Mouse (Mus musculus) lung, embryonic 15.5 days (tissue): Measurements from ENCODE around the gene Slco2b1. TPM values are rescaled to one million over a fixed set of nuclear protein-coding genes. Genes with fewer than 3 reads are reported as not detected.

Experiments used
- ATAC-seq: fragments of 200-750 bp; cut with Nextera tagmentation; 2 replicates; pipeline ENCODE4 v1.8.0; 2017; ENCODE audit warnings: moderate number of reproducible peaks, borderline replicate concordance; ENCODE audit not compliant: low FRiP score, low TSS enrichment; ENCODE audit errors: extremely low read depth
- H3K27ac ChIP-seq: fragments of 300-500 bp; sonication (generic); 2 replicates; pipeline ENCODE4 v1.5.1; 2015; ENCODE audit warnings: moderate library complexity, mild to moderate bottlenecking, inconsistent platforms
- H3K27me3 ChIP-seq: fragments of 300-500 bp; sonication (generic); 2 replicates; pipeline ENCODE4 v1.6.1; 2015; ENCODE audit warnings: inconsistent platforms
- H3K36me3 ChIP-seq: fragments of 300-500 bp; sonication (generic); 2 replicates; pipeline ENCODE4 v1.6.1; 2015; ENCODE audit warnings: inconsistent platforms
- H3K4me1 ChIP-seq: fragments of 300-500 bp; sonication (generic); 2 replicates; pipeline ENCODE4 v1.6.1; 2015; ENCODE audit warnings: inconsistent platforms
- H3K4me2 ChIP-seq: fragments of 300-500 bp; sonication (generic); 2 replicates; pipeline ENCODE4 v1.6.1; 2015; ENCODE audit warnings: inconsistent platforms, mild to moderate bottlenecking, moderate library complexity
- H3K4me3 ChIP-seq: fragments of 300-500 bp; sonication (generic); 2 replicates; pipeline ENCODE4 v1.5.1; 2015; ENCODE audit warnings: mild to moderate bottlenecking, inconsistent platforms
- H3K9ac ChIP-seq: fragments of 300-500 bp; sonication (generic); 2 replicates; pipeline ENCODE4 v1.6.1; 2015; ENCODE audit warnings: inconsistent platforms
- H3K9me3 ChIP-seq: fragments of 300-500 bp; sonication (generic); 2 replicates; pipeline ENCODE4 v1.6.1; 2016; ENCODE audit warnings: inconsistent platforms
- WGBS: fragments of 180-500 bp; shearing (Covaris S2); methylation state at CpG from one replicate; pipeline ENCODE4 v1.1.7; 2015; 5-methylcytosine and 5-hydroxymethylcytosine counted together
- polyA plus RNA-seq: library from polyadenylated mRNA; unstranded; fragments of >200 nt; fragmentation: Nextera tagmentation; extraction: Ambion mirVana; gene quantifications from 2 replicates; pipeline ENCODE4 v1.2.1, GENCODE M21; 2015

Slco2b1 gene
- polyA plus RNA-seq, 1 experiment from 2014 or later = 4.0 TPM

DNA sequence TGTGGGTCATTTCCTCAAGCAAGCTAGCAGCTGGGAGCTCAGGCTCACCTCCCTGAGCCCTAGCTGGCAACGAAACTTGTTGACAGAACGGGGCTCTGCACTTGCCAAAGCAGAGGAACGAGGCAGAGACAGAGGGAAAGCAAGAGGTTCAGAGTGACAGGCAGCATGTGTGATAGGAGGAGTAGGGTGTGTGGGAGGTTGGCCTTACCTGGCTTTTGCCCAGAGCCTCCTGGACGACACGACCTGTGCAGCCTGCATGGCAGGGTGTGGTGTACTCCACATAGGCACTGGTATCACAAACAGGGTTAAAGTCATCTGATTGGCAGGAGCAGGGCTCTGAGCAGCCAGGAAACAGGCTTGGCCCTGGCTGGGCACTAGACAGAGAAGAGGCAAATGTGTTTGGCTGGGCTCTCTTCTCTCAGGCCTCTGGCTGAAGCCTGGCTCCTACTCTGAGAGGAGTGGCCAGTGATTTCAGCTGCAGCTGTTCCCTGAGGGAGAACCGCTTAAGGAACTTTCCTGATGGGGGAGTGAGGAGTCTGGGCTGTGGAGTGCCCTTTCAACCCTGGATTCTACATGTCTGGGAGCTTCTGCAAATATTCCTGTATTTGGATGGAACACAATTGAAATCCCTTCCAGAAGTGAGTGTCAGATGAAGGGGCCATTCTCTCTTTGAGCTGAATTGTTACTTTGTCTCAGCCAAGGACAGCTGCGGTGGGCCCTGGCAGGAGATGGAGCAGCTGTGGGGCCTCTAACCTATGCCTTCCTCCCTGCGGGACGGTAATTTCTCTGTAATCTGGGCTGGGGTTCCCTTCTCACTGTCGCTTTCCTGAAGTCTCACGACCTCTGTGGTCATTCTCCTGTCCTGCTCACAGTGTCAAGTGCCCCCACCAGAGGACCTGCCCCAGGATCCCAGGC, 46.3 kb downstream of the Slco2b1 start:
- H3K27ac ChIP-seq = peak overlapping the region; percentile 57
- H3K4me1 ChIP-seq = peaks cover 14% of the 10 kb centered on the region
- H3K9ac ChIP-seq = no peak overlapping the region
- no peak overlapping the region for H3K4me3 ChIP-seq
- peak; percentile 47; the same call in 1 of the 2 replicates for ATAC-seq
- H3K9me3 ChIP-seq = no peaks in the 10 kb centered on the region
- no peak overlapping the region for H3K4me2 ChIP-seq
- 24% methylated on average over 11 of the region's 11 CpGs for WGBS
- H3K27me3 ChIP-seq = no peaks in the 10 kb centered on the region
- H3K36me3 ChIP-seq = no peaks in the 10 kb centered on the region

DNA sequence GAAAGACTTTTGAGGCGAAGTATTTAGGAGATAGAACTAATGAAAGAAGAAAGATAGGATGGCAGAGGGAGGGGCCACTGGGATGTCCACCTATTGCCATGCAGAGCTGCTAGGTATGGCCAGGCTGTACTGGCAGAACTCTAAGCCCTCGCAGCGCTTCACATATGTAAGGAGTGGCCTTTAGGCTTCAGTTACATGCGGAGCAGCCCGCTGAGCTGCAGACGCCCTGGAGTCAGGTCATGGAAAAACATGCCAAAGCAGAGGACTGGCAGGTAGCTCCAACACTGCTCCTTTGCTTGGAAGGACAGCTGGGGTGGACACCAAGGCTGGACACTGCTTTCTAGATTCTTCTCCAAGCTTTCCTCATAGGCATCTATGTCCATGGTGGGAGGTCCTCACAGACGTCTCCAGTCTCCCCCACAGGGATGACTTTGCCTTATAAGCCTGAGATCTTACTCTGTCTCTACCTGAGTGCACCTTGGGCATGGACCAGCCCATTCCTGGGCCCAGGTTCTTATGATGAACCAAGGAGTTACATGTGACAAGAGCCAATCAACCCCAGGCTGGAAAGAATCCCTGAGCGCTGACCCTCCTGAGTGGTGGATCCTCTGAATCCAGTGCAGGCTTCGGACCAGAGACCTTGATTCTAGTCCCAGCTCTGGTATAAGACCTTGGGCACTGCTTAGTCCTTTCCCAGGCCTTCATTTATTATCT, 47.5 kb downstream of the Slco2b1 start:
- no peak overlapping the region for H3K27ac ChIP-seq
- no peaks in the 10 kb centered on the region for H3K36me3 ChIP-seq
- WGBS = 85% methylated on average over 9 of the region's 9 CpGs
- H3K4me3 ChIP-seq = no peak overlapping the region
- no peaks in the 10 kb centered on the region for H3K27me3 ChIP-seq
- peaks cover 14% of the 10 kb centered on the region for H3K4me1 ChIP-seq
- no peak for ATAC-seq
- H3K4me2 ChIP-seq = no peak overlapping the region
- no peaks in the 10 kb centered on the region for H3K9me3 ChIP-seq
- no peak overlapping the region for H3K9ac ChIP-seq

DNA sequence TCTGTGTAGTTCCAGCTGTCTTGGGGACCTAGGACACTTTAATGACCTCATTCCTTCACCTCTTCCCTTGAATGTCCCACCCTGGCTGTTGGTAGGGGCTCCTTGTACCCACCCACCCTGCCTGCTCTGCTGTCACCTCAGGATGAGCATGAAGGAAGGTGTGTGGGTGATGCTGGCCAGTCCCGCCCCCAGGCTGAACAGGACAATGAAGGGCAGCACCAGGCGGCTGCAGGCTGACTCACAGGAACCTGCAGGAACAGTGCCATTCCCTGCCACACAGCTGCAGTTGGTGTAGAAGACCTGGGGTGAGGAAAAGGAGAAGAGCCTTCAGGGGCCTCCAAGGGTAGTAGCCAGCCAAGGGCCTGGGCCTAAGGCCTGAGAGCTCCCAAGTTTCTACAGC, 48.8 kb downstream of the Slco2b1 start:
- WGBS = 69% methylated on average over 2 of the region's 2 CpGs
- no peaks in the 10 kb centered on the region for H3K9me3 ChIP-seq
- no peaks in the 10 kb centered on the region for H3K36me3 ChIP-seq
- H3K27me3 ChIP-seq = no peaks in the 10 kb centered on the region
- H3K9ac ChIP-seq = no peak overlapping the region
- no peak overlapping the region for H3K4me3 ChIP-seq
- H3K27ac ChIP-seq = no peak overlapping the region
- peaks cover 14% of the 10 kb centered on the region for H3K4me1 ChIP-seq
- H3K4me2 ChIP-seq = no peak overlapping the region
- ATAC-seq = no peak

DNA sequence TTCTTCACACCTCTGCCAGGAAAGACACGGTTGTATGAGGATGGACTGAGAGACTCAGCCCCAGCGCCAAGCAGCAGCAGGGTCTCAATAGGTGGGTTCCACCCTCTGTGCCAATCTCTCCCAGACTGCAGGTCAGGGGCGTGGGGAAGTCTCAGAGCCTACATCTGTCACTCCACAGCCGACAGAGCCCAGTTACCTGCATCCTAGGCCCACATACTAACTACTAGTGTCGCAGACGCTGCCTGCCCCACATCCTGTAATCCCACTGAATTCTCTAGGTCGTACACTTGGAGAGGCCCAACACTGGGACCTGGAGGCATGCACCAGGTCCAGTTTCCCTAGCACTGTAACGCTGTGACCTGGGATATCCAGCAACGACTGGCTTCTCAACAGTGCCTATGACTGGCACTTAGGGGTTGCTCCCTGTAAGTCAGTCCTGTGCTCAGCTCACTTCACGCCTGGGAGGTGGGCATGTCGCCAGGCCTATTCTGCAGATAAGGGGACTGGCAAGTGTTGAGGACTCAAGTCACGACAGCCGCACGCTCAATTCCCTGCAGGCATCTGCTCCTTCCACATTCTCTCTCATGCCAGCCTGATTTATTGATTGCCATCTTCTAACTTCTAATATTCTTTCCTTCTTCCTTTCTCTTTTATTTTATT, 49.4 kb downstream of the Slco2b1 start:
- H3K27ac ChIP-seq = no peak overlapping the region

DNA sequence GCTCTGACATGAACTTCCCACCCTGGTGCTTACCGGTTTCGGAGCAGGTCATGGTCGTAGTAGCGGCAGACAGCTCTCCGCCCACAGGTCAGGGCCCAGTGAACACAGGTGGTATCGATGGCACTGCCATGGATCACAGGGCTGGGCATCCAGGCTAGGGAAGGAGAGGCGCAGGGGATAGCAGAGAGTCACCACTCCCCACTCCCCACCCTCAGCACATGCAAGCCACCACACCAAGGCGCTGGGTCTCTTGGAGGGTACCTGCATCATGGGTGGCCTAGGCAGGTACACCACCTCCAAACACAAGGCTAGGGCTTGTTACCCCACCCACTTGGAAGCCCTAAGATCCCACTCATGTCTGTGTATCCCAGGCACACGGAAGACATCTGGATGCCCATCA, 50.1 kb downstream of the Slco2b1 start:
- WGBS = 89% methylated on average over 9 of the region's 9 CpGs
- H3K9ac ChIP-seq = no peak overlapping the region

More for the DNA sequence above, 49.4 kb downstream of the Slco2b1 start:
- H3K36me3 ChIP-seq = no peaks in the 10 kb centered on the region
- no peak overlapping the region for H3K4me2 ChIP-seq
- H3K9me3 ChIP-seq = no peaks in the 10 kb centered on the region
- H3K27me3 ChIP-seq = no peaks in the 10 kb centered on the region
- no peak for ATAC-seq
- WGBS = 59% methylated on average over 14 of the region's 14 CpGs
- H3K4me1 ChIP-seq = peaks cover 14% of the 10 kb centered on the region
- H3K9ac ChIP-seq = no peak overlapping the region
- no peak overlapping the region for H3K4me3 ChIP-seq

DNA sequence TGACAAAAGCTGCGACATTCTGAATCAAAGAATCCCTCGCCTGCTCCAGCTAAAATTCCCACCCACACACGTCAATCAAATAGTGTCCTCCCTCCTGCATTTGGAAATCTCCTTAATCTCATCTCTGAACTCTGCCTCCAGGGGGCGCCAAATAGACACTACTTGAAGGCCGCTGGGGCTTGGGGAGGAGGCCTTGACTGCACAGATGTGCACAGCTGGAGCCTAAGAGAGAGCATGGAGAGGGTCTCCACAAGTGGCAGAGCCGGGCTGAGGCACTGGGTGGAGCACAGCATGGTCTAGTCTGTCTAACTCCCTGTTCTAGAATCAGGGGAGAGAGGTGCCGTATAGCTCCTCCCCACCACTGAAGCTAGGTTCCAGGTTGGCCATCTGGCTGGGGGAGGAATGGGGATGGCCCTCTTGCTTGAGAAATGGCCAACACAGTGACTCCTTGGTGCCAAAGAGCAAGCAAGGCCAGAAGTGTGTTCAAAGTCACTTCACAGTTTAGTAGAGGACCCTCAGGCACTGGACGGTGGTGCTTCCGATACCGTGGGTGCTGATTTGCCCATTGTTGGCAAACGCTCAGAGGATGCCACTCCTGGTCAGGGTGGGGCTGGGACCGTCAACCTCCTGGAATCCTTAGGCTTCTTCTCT, 51.6 kb downstream of the Slco2b1 start:
- ATAC-seq = peak; percentile 77
- WGBS = 45% methylated on average over 12 of the region's 12 CpGs
- Histone ChIP-seq H3K4me2 (no peak overlapping the region), H3K9me3 (no peaks in the 10 kb centered on the region), H3K4me3 (no peak overlapping the region), H3K4me1 (peaks cover 5% of the 10 kb centered on the region), H3K9ac (no peak overlapping the region), H3K27ac (no peak overlapping the region), H3K36me3 (no peaks in the 10 kb centered on the region), H3K27me3 (no peaks in the 10 kb centered on the region)

More for the DNA sequence above, 50.1 kb downstream of the Slco2b1 start:
- peaks cover 14% of the 10 kb centered on the region for H3K4me1 ChIP-seq
- H3K4me2 ChIP-seq = no peak overlapping the region
- no peaks in the 10 kb centered on the region for H3K9me3 ChIP-seq
- no peak overlapping the region for H3K4me3 ChIP-seq
- H3K27ac ChIP-seq = no peak overlapping the region
- no peaks in the 10 kb centered on the region for H3K27me3 ChIP-seq
- ATAC-seq = no peak
- H3K36me3 ChIP-seq = no peaks in the 10 kb centered on the region

DNA sequence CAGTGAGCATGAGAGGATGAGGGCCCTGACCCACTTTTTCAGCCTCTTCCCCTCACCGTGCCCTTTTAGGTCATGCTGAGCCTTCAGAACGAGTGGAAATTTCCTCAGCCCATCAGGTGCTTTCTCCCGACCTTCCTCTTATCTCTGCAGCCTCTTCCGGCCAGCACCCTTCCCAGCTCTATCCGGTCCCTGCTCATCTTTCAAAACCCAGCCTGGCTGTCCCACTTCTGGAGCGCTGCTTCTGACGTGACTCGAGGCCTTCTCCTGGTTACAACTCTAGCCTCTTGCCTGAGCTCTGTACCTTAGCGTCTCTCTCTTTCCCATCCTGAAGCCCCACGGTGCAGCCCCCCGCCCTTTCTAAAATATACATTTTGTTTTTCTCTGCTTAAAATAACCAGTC, 56.9 kb downstream of the Slco2b1 start:
- Histone ChIP-seq H3K9me3 (no peaks in the 10 kb centered on the region), H3K4me2 (no peak overlapping the region), H3K27me3 (no peaks in the 10 kb centered on the region), H3K9ac (no peak overlapping the region), H3K4me1 (no peaks in the 10 kb centered on the region), H3K27ac (no peak overlapping the region), H3K36me3 (no peaks in the 10 kb centered on the region), H3K4me3 (no peak overlapping the region)
- WGBS = 69% methylated on average over 11 of the region's 11 CpGs
- ATAC-seq = no peak

DNA sequence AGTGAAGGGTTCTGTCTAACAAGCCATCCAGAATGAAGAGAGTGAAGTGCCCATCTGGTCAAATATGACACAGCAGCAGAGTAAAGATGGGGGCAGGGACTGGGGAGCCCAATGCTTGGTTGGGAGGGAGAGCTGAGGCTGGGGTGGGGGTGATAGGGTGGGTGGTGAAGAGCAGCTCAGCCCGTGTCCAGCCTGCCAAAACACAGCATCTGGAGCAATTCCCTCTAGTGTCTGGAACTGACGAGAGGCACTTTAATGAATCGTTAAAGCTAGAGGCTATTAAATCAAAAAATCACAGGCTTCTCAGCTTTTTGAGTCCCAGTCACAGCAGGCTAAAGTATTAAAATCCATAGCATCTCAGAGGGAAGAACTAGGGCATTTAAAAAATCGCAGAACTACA, 61.6 kb downstream of the Slco2b1 start:
- no peaks in the 10 kb centered on the region for H3K4me1 ChIP-seq
- no peaks in the 10 kb centered on the region for H3K27me3 ChIP-seq
- ATAC-seq = no peak
- no peak overlapping the region for H3K9ac ChIP-seq
- H3K4me2 ChIP-seq = no peak overlapping the region
- no peaks in the 10 kb centered on the region for H3K36me3 ChIP-seq
- 73% methylated on average over 4 of the region's 4 CpGs for WGBS
- H3K9me3 ChIP-seq = no peaks in the 10 kb centered on the region
- no peak overlapping the region for H3K27ac ChIP-seq
- H3K4me3 ChIP-seq = no peak overlapping the region

DNA sequence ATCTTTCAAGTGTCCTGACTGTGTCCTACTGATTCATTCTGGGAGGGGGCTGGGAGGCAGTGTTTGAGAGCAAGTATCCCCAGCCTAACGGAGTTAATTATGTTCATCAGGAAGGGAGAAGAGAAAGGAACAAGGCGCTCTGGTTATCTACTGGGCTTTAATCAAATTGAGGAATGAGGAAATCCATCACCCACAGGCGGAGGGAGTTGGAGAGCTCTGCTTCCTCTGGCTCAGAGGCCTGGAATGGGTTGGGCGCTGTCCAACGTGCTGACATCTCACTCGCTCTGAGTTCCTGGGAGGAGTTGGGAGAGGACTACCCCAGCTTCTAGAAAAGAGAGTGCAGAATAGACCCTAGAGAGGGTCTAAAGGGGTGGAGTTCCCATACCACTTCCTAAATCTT, 62.5 kb downstream of the Slco2b1 start:
- no peaks in the 10 kb centered on the region for H3K27me3 ChIP-seq
- H3K4me3 ChIP-seq = no peak overlapping the region
- H3K27ac ChIP-seq = no peak overlapping the region
- 6% methylated on average over 6 of the region's 6 CpGs for WGBS
- no peaks in the 10 kb centered on the region for H3K4me1 ChIP-seq
- H3K4me2 ChIP-seq = no peak overlapping the region
- H3K36me3 ChIP-seq = no peaks in the 10 kb centered on the region
- no peak for ATAC-seq
- no peaks in the 10 kb centered on the region for H3K9me3 ChIP-seq
- H3K9ac ChIP-seq = no peak overlapping the region

DNA sequence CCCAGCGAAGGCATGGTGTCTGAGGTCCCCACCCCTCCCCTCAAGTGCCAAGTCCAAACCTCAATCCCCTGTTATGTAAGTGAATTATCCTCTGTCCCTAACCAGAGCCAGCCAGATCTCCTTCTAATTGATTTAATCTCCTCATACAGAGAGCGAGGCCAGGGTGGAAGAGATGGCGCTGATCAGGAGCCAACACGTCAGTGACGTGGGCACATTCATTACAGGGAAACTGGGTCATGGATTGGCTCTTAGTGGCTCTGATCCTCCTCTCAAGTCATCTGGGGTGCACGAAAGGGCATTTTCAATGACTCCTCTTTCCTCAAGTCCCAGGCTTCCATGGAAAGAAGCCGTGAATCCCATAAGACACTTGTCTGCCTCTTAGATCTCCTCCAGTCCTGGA, 66.4 kb downstream of the Slco2b1 start:
- Histone ChIP-seq H3K4me1 (no peaks in the 10 kb centered on the region), H3K4me3 (no peak overlapping the region), H3K9me3 (no peaks in the 10 kb centered on the region), H3K36me3 (no peaks in the 10 kb centered on the region), H3K27ac (no peak overlapping the region), H3K4me2 (no peak overlapping the region), H3K27me3 (no peaks in the 10 kb centered on the region), H3K9ac (no peak overlapping the region)
- no peak for ATAC-seq
- 69% methylated on average over 7 of the region's 7 CpGs for WGBS

DNA sequence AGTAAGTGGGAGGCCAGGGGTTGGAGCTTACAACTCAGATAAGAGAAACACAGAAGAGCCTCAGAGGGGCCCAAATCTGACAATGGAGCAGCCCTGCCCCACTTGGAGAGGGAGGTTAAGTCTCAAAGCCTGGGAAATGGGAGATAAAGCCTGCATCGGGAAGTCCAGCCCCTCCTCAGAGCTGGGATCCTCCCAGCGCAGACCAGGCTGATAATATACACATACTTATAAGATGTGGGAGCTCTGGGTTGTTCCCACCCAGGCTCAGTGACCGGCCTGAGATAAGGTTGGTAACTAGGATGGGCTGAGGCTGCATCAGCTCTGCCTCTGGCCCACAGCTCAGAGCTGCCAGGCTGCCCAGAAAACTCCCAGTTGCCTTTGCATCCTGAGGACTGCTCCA, 69.1 kb downstream of the Slco2b1 start:
- Histone ChIP-seq H3K27ac (no peak overlapping the region), H3K4me2 (no peak overlapping the region), H3K9ac (no peak overlapping the region), H3K36me3 (no peaks in the 10 kb centered on the region), H3K4me1 (no peaks in the 10 kb centered on the region), H3K4me3 (no peak overlapping the region), H3K27me3 (no peaks in the 10 kb centered on the region), H3K9me3 (no peaks in the 10 kb centered on the region)
- WGBS = 20% methylated on average over 3 of the region's 3 CpGs
- no peak; the same call in 1 of the 2 replicates for ATAC-seq
